Comparison of ENCODE assay signal across 9 mouse cellular contexts in the genomic region with DNA sequence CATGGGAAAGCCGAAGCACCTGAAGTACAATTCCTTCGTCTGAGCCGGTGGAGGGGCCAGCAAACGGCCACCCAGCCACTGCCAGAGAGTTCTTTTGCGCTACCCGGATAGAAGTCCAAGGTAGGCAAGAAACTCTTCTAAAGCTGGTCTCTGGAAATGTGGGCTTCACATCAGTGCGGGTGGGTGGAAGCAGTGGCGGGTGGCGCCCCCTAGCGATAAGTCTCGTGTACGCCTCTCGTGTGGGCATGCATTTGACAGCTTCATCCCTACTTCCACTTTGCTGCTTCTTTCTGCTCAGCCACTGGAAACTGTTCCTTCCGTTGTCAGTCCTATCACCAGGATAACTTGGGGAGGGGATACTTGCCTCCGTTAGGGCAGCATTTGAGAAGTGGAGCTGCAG. TPM values are rescaled to one million over a fixed set of nuclear protein-coding genes. Genes with fewer than 3 reads are reported as not detected.
DNase-seq lines count a peak whose midpoint lies in the region; ATAC-seq and TF ChIP-seq lines count a peak whose summit lies in the region.
"Had no signal": no experiment of that assay in that cellular context is flagged by ENCODE, and none has a peak within 500 bp of the region (broad histone marks: within the 10 kb centered on the region; RNA-seq: fewer than 3 reads in every experiment).

No protein-coding gene starts in this region.

- dilution Hi-C loops in CH12.LX (cut with MboI; ENCODE audit: extremely low pct_ligation_motif_present, extremely low pct_unique_long_range_greater_than_20kb, low sequenced_read_pairs), result no loop called here

- H3K4me3 ChIP-seq in kidney, adult 2 months (ENCODE audit: insufficient read depth, low read depth, low read length), result no peak overlapping the region
- H3K4me3 ChIP-seq in kidney, embryonic 16.5 days (ENCODE audit: low read length), result no peak overlapping the region
- H3K4me3 ChIP-seq in CH12.LX (replicated peaks in 1 of 3; ENCODE audit: low read depth in 2 of 3, low read length in 2 of 3, poor library complexity in 1 of 3), result no peak overlapping the region
- H3K4me3 ChIP-seq in cortical plate, adult 2 months (ENCODE audit: insufficient read depth, low read length), result no peak overlapping the region
- H3K4me3 ChIP-seq in midbrain, postnatal 0 days (ENCODE audit: low read depth, low read length), result no peak overlapping the region

- peak; percentile 37 for TF ChIP-seq RAD21 in CH12.LX (IDR thresholded peaks at IDR 0.05; ENCODE audit: low read depth, low read length)

- peak; percentile 54 for TF ChIP-seq CTCF in kidney, adult 2 months (conservative IDR thresholded peaks at IDR 0.05; ENCODE audit: insufficient read depth, insufficient read length, low read depth, low read length)
- TF ChIP-seq CTCF in CH12.LX (conservative IDR thresholded peaks at IDR 0.05 in 1 of 2, IDR thresholded peaks at IDR 0.05 in 1 of 2; ENCODE audit: low read depth in 2 of 2, low read length in 2 of 2), result peak; percentile 52 to 66
- TF ChIP-seq CTCF in cortical plate, adult 2 months (IDR thresholded peaks at IDR 0.05; ENCODE audit: extremely low read depth, insufficient read depth, low read length), result 0 out of 2 replicates have a peak, but pooled peaks have one; percentile 18
- TF ChIP-seq CTCF in midbrain, postnatal 0 days (IDR thresholded peaks at IDR 0.05), result peak; percentile 64

- DNase-seq in kidney, adult 2 months, result no peak
- DNase-seq in 416B (ENCODE audit: low read depth) (peak; percentile 35), CH12.LX (ENCODE audit: extremely low read depth) (peak; percentile 38), adipocyte (ENCODE audit: low spot score) (no peak)
- DNase-seq in midbrain, postnatal 0 days (ENCODE audit: low spot score), result peak; percentile 45
- no peak for DNase-seq in spleen, adult 18-20 months

- H3K9me3 ChIP-seq in kidney, embryonic 16.5 days (ENCODE audit: low read length), result no peaks in the 10 kb centered on the region; the same call in 1 of the 2 replicates
- H3K9me3 ChIP-seq in CH12.LX (replicated peaks; ENCODE audit: low read length), result no peaks in the 10 kb centered on the region
- no peaks in the 10 kb centered on the region for H3K9me3 ChIP-seq in midbrain, postnatal 0 days (ENCODE audit: low read length)

- H3K27me3 ChIP-seq in kidney, adult 2 months (replicated peaks; ENCODE audit: control insufficient read depth, insufficient read depth, low read length), result no peaks in the 10 kb centered on the region
- H3K27me3 ChIP-seq in kidney, embryonic 16.5 days (ENCODE audit: insufficient read depth, low read length), result no peaks in the 10 kb centered on the region; the same call in 1 of the 2 replicates
- H3K27me3 ChIP-seq in CH12.LX (replicated peaks), result peaks cover 22% of the 10 kb centered on the region
- no peaks in the 10 kb centered on the region for H3K27me3 ChIP-seq in midbrain, postnatal 0 days (ENCODE audit: insufficient read depth, low read length)

- no peaks in the 10 kb centered on the region for H3K36me3 ChIP-seq in kidney, adult 2 months (ENCODE audit: control insufficient read depth, insufficient read depth, low read length)
- H3K36me3 ChIP-seq in kidney, embryonic 16.5 days (ENCODE audit: insufficient read depth, low read length), result no peaks in the 10 kb centered on the region
- no peaks in the 10 kb centered on the region for H3K36me3 ChIP-seq in CH12.LX (replicated peaks in 1 of 2; ENCODE audit: control insufficient read depth in 1 of 2, insufficient read depth in 1 of 2, low read length in 1 of 2)
- no peaks in the 10 kb centered on the region for H3K36me3 ChIP-seq in midbrain, postnatal 0 days (ENCODE audit: insufficient read depth, low read length)

- H3K4me2 ChIP-seq in kidney, embryonic 16.5 days (replicated peaks; ENCODE audit: low read depth, low read length), result no peak overlapping the region
- no peak overlapping the region for H3K4me2 ChIP-seq in CH12.LX (ENCODE audit: insufficient read depth, low read depth, poor library complexity, severe bottlenecking)
- no peak overlapping the region for H3K4me2 ChIP-seq in midbrain, postnatal 0 days (ENCODE audit: low read depth, low read length, poor library complexity, severe bottlenecking)

- H3K27ac ChIP-seq in kidney, adult 2 months (ENCODE audit: insufficient read depth, low read depth, low read length), result no peak overlapping the region
- H3K27ac ChIP-seq in kidney, embryonic 16.5 days (ENCODE audit: low read length), result no peak overlapping the region
- H3K27ac ChIP-seq in CH12.LX (ENCODE audit: insufficient read depth, low read depth), result no peak overlapping the region
- no peak overlapping the region for H3K27ac ChIP-seq in cortical plate, adult 2 months (ENCODE audit: insufficient read depth, low read length)
- no peak overlapping the region for H3K27ac ChIP-seq in midbrain, postnatal 0 days (ENCODE audit: low read depth, low read length)

- no peaks in the 10 kb centered on the region for H3K79me2 ChIP-seq in CH12.LX (replicated peaks; ENCODE audit: control insufficient read depth, extremely low read depth, insufficient read depth, poor library complexity, severe bottlenecking)

- H3K4me1 ChIP-seq in kidney, adult 2 months (ENCODE audit: control insufficient read depth, insufficient read depth, low read length), result no peaks in the 10 kb centered on the region
- no peaks in the 10 kb centered on the region for H3K4me1 ChIP-seq in kidney, embryonic 16.5 days (ENCODE audit: insufficient read depth, low read length)
- peaks cover 0 to 8% of the 10 kb centered on the region in 2 experiments; a peak in 2 of 4 replicates for H3K4me1 ChIP-seq in CH12.LX (ENCODE audit: control insufficient read depth in 1 of 2, insufficient read depth in 2 of 2)
- peaks cover 2% of the 10 kb centered on the region; the same call in 1 of the 2 replicates for H3K4me1 ChIP-seq in cortical plate, adult 2 months (ENCODE audit: control insufficient read depth, insufficient read depth, low read length)
- peaks cover 7% of the 10 kb centered on the region; the same call in 1 of the 2 replicates for H3K4me1 ChIP-seq in midbrain, postnatal 0 days (ENCODE audit: insufficient read depth, low read length)

- WGBS in kidney, adult 2 months, result 50% methylated on average over 15 of the region's 15 CpGs
- 55% methylated on average over 15 of the region's 15 CpGs for WGBS in kidney, embryonic 16.5 days
- WGBS in midbrain, postnatal 0 days, result 43% methylated on average over 13 of the region's 15 CpGs

- no peak for ATAC-seq in kidney, embryonic 16.5 days (ENCODE audit: low FRiP score, low TSS enrichment)
- ATAC-seq in midbrain, postnatal 0 days (ENCODE audit: low FRiP score), result no peak

- no peak for TF ChIP-seq POLR2A in kidney, adult 2 months (IDR thresholded peaks at IDR 0.05; ENCODE audit: low read depth, low read length)
- no peak for TF ChIP-seq POLR2A in CH12.LX (IDR thresholded peaks at IDR 0.05; ENCODE audit: low read depth, low read length)
- TF ChIP-seq POLR2A in cortical plate, adult 2 months (IDR thresholded peaks at IDR 0.05; ENCODE audit: extremely low read depth, insufficient read depth, low read length), result no peak

- TF ChIP-seq EP300 in CH12.LX (IDR thresholded peaks at IDR 0.05; ENCODE audit: low read length), result no peak

- in situ Hi-C loops in CH12.LX (cut with MboI; ENCODE audit: low pct_ligation_motif_present, low pct_unique_long_range_greater_than_20kb, low sequenced_read_pairs), result no loop called here

- H3K9ac ChIP-seq in kidney, embryonic 16.5 days (replicated peaks; ENCODE audit: low read length), result no peak overlapping the region
- no peak overlapping the region for H3K9ac ChIP-seq in CH12.LX (ENCODE audit: insufficient read depth, low read depth)
- H3K9ac ChIP-seq in midbrain, postnatal 0 days (replicated peaks; ENCODE audit: low read length, poor library complexity, severe bottlenecking), result no peak overlapping the region

TF ChIP-seq in CH12.LX, 34 proteins besides CTCF, POLR2A, EP300 and RAD21:
- TF ChIP-seq SMC3 (IDR thresholded peaks at IDR 0.05; ENCODE audit: low read depth, low read length) (peak; percentile 24; the same call in 1 of the 2 replicates), JUN (IDR thresholded peaks at IDR 0.05; ENCODE audit: insufficient read depth, low read depth, low read length) (no peak)

RNA-seq across cellular contexts. Expression of a gene that starts 15.1 kb away (rescaled TPM):
- polyA plus RNA-seq in kidney, adult 2 months (2012; rRNA removed), result 0.60 and 3.2 TPM in 2 replicates
- polyA plus RNA-seq in kidney, embryonic 16.5 days (2015; fragmentation: Nextera tagmentation; extraction: Ambion mirVana), result 0.28 and 0.54 TPM in 2 replicates
- total RNA-seq in CH12.LX (2012; rRNA removed) (0.21 and 0.25 TPM in 2 replicates), CH12.LX (2014; rRNA removed) (0.23 TPM in 2 replicates)
- 0.18 TPM in 1 of 2 replicates, not detected in the other for polyA plus RNA-seq in CH12.LX (2012; ENCODE audit: insufficient read length, low read depth)
- polyA plus RNA-seq in cortical plate, adult 2 months (2012; rRNA removed), result 2.0 and 2.2 TPM in 2 replicates
- 2.2 and 3.3 TPM in 2 replicates for total RNA-seq in midbrain, postnatal 0 days (2014; rRNA removed)
- polyA plus RNA-seq in midbrain, postnatal 0 days (2015; fragmentation: Nextera tagmentation; extraction: Ambion mirVana), result 2.4 and 2.6 TPM in 2 replicates

RNA-seq across cellular contexts. Expression of a gene that starts 32.2 kb away (rescaled TPM):
- polyA plus RNA-seq in kidney, adult 2 months (2012; rRNA removed), result 130 and 141 TPM in 2 replicates
- 118 and 123 TPM in 2 replicates for polyA plus RNA-seq in kidney, embryonic 16.5 days (2015; fragmentation: Nextera tagmentation; extraction: Ambion mirVana)
- total RNA-seq in CH12.LX (2012; rRNA removed) (66.2 and 81.8 TPM in 2 replicates), CH12.LX (2014; rRNA removed) (61.0 and 63.6 TPM in 2 replicates)
- 71.2 and 76.6 TPM in 2 replicates for polyA plus RNA-seq in CH12.LX (2012; ENCODE audit: insufficient read length, low read depth)
- 479 and 532 TPM in 2 replicates for polyA plus RNA-seq in cortical plate, adult 2 months (2012; rRNA removed)
- 139 TPM in 2 replicates for total RNA-seq in midbrain, postnatal 0 days (2014; rRNA removed)
- polyA plus RNA-seq in midbrain, postnatal 0 days (2015; fragmentation: Nextera tagmentation; extraction: Ambion mirVana), result 113 and 120 TPM in 2 replicates

RNA-seq across cellular contexts. Expression of a gene that starts 36.5 kb away (rescaled TPM):
- not detected in 2 replicates for polyA plus RNA-seq in kidney, adult 2 months (2012; rRNA removed)
- 0.26 TPM in 1 of 2 replicates, not detected in the other for polyA plus RNA-seq in kidney, embryonic 16.5 days (2015; fragmentation: Nextera tagmentation; extraction: Ambion mirVana)
- not detected in 2 replicates for total RNA-seq in CH12.LX (2012; rRNA removed)
- total RNA-seq in CH12.LX (2014; rRNA removed), result 0.49 TPM in 1 of 2 replicates, not detected in the other
- polyA plus RNA-seq in CH12.LX (2012; ENCODE audit: insufficient read length, low read depth), result not detected in 2 replicates
- 0.15 and 0.62 TPM in 2 replicates for polyA plus RNA-seq in cortical plate, adult 2 months (2012; rRNA removed)
- total RNA-seq in midbrain, postnatal 0 days (2014; rRNA removed), result not detected in 2 replicates
- polyA plus RNA-seq in midbrain, postnatal 0 days (2015; fragmentation: Nextera tagmentation; extraction: Ambion mirVana), result 0.81 and 2.1 TPM in 2 replicates
- total RNA-seq: gastrocnemius, postnatal 4 days had no signal

RNA-seq across cellular contexts. Expression of a gene that starts 55.2 kb away (rescaled TPM):
- polyA plus RNA-seq in kidney, adult 2 months (2012; rRNA removed), result 1,291 and 1,565 TPM in 2 replicates
- 681 and 722 TPM in 2 replicates for polyA plus RNA-seq in kidney, embryonic 16.5 days (2015; fragmentation: Nextera tagmentation; extraction: Ambion mirVana)
- total RNA-seq in CH12.LX (2012; rRNA removed) (448 and 523 TPM in 2 replicates), CH12.LX (2014; rRNA removed) (476 and 504 TPM in 2 replicates)
- polyA plus RNA-seq in CH12.LX (2012; ENCODE audit: insufficient read length, low read depth), result 538 and 599 TPM in 2 replicates
- polyA plus RNA-seq in cortical plate, adult 2 months (2012; rRNA removed), result 654 and 745 TPM in 2 replicates
- total RNA-seq in midbrain, postnatal 0 days (2014; rRNA removed), result 346 and 362 TPM in 2 replicates
- polyA plus RNA-seq in midbrain, postnatal 0 days (2015; fragmentation: Nextera tagmentation; extraction: Ambion mirVana), result 835 and 901 TPM in 2 replicates

Comparison
In these comparisons a context has a peak if more than half of its experiments do, and no peak if none do; other contexts are left out.
1. DNase-seq: peak in 416B (single experiment), CH12.LX (single experiment) and midbrain, postnatal 0 days (single experiment); none in kidney, adult 2 months (single experiment), adipocyte (single experiment) and spleen, adult 18-20 months (0 of 2).
2. Peak in every context shown above with its lines, with median percentiles within 50 percentile points of each other: CTCF ChIP-seq.